Mouse (Mus musculus): ENCODE data around the gene Spindoc.
"Not testable (repeated sequence)": the region's sequence is repeated elsewhere in the genome, so short reads cannot be mapped to it uniquely, and the experiment has no call there.

Gene Spindoc

GRCm38 (mm10) chr19:7400635-7401034, 17.8 kb upstream of the Spindoc start:
- no peak for DNase-seq (ENCODE audit: low spot score in 2 of 2)

GRCm38 (mm10) chr19:7398898-7399297, 16.1 kb upstream of the Spindoc start:
- DNase-seq (ENCODE audit: low spot score in 2 of 2) = not testable (repeated sequence)

GRCm38 (mm10) chr19:7396867-7397826, 14.4 kb upstream of the Spindoc start:
- DNase-seq (ENCODE audit: low spot score in 2 of 2) = not testable (repeated sequence)

GRCm38 (mm10) chr19:7388488-7388887, 5.7 kb upstream of the Spindoc start:
- DNase-seq (ENCODE audit: low spot score in 2 of 2) = no peak

- DNase-seq (ENCODE audit: low spot score in 2 of 2) = no peak
Observed at GRCm38 (mm10) chr19:7386042-7386441, 3.2 kb upstream of the Spindoc start.

- DNase-seq (ENCODE audit: low spot score in 2 of 2) = peak in 1 of 2 experiments; percentile 35
Observed at GRCm38 (mm10) chr19:7382248-7382902, 419 bp downstream of the Spindoc start.

- no peak for DNase-seq (ENCODE audit: low spot score in 2 of 2)
Observed at GRCm38 (mm10) chr19:7381906-7382247, 917 bp downstream of the Spindoc start.

GRCm38 (mm10) chr19:7377639-7378038, 5.2 kb downstream of the Spindoc start:
- DNase-seq (ENCODE audit: low spot score in 2 of 2) = no peak

GRCm38 (mm10) chr19:7374491-7374890, 8.3 kb downstream of the Spindoc start:
- DNase-seq (ENCODE audit: low spot score in 2 of 2) = no peak

GRCm38 (mm10) chr19:7369469-7369868, 13.3 kb downstream of the Spindoc start:
- DNase-seq (ENCODE audit: low spot score in 2 of 2) = not testable (repeated sequence)

GRCm38 (mm10) chr19:7353636-7354035, 29.2 kb downstream of the Spindoc start:
- DNase-seq (ENCODE audit: low spot score in 2 of 2) = no peak

- no peak for DNase-seq (ENCODE audit: low spot score in 2 of 2)
Observed at GRCm38 (mm10) chr19:7352809-7353495, 29.8 kb downstream of the Spindoc start.

GRCm38 (mm10) chr19:7349993-7350392, 32.8 kb downstream of the Spindoc start:
- no peak for DNase-seq (ENCODE audit: low spot score in 2 of 2)

- DNase-seq (ENCODE audit: low spot score in 2 of 2) = peak in 1 of 2 experiments; percentile 55
Observed at GRCm38 (mm10) chr19:7345235-7345755, 37.5 kb downstream of the Spindoc start.

GRCm38 (mm10) chr19:7342646-7343045, 40.1 kb downstream of the Spindoc start:
- DNase-seq (ENCODE audit: low spot score in 2 of 2) = no peak

- DNase-seq (ENCODE audit: low spot score in 2 of 2) = peak; percentile 99
Observed at GRCm38 (mm10) chr19:7341512-7342397, 41.0 kb downstream of the Spindoc start, which contains the start of gene Mark2. Gene Mark2 (minus strand): TSS chr19:7341860.

- peak in 1 of 2 experiments; percentile 29 for DNase-seq (ENCODE audit: low spot score in 2 of 2)
Observed at GRCm38 (mm10) chr19:7340780-7341475, 41.9 kb downstream of the Spindoc start.

GRCm38 (mm10) chr19:7340371-7340779, 42.4 kb downstream of the Spindoc start:
- DNase-seq (ENCODE audit: low spot score in 2 of 2) = peak in 1 of 2 experiments; percentile 65

GRCm38 (mm10) chr19:7339867-7340266, 42.9 kb downstream of the Spindoc start:
- no peak for DNase-seq (ENCODE audit: low spot score in 2 of 2)

GRCm38 (mm10) chr19:7339026-7339425, 43.8 kb downstream of the Spindoc start:
- no peak for DNase-seq (ENCODE audit: low spot score in 2 of 2)
